Mouse (Mus musculus) right cerebral cortex, adult 2 months (tissue): ENCODE measurements around the gene Cachd1.

ENCODE experiments used
- DNase-seq, 2 experiments: peaks; one replicate each; pipeline ENCODE4 v3.0.0; 2021 to 2022; ENCODE audit warnings: low spot score in 2 of 2

The Cachd1 gene

DNA sequence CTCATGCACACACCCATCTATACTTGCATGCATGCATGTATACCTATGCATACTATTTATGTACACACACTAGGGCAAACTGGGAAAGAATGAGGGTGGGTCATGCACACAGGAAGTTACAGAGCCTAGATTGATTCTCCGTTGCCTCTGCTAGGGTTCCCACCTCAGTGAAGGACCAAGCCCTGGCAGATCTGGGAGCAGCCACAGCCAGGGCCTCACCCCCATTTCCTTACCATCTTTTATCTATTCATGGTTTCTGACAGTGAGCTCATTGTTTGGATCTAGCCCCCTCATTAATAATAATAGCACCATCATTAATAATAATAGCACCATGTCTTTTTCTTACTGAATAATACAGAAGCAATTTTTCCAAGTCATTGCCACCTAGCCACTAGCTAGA is 143.9 kb downstream of the Cachd1 start:
- DNase-seq = no peak

GRCm38 (mm10) chr4:100922816-100923554 is 146.5 kb downstream of the Cachd1 start:
- DNase-seq = no peak

- DNase-seq = no peak
Measured at GRCm38 (mm10) chr4:100923598-100923997, 147.1 kb downstream of the Cachd1 start.

DNA sequence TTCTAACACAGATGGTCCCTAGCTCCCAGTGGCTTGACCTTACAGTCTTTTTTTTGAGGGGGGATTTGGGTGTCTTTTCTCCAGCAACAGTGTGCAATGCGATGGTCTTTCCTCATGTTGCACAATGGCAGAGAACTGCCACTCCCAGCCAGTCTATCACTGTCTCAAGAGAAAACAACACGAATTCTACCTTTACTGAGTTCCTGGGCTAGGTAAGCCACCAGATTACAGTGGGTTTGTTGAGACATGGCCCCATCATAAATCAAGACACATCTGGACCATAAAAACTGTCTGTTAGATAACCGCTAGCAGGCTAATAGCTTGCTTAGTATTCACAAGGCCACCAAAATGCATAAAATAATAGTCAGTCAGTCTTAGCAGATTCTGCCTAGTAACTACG is 147.8 kb downstream of the Cachd1 start:
- DNase-seq = no peak

DNA sequence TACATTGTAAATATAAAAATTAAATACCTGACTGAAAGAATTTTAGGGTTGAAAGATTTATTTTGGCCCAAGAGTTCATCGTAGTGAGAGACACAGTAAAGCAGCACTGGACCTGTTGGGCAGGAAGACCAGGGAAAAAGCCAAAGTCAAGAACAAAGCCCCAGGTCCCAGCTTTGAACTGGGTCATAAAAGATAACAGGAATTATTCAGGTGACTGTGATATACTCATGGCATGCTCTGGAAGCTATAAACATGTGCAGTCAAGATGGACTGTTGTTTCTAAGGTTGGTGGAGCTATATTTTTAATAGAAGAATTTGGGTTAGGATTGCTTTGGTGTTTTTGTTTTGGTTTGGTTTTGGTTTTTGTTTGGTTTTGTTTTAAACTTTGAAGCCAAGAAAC is 148.7 kb downstream of the Cachd1 start:
- DNase-seq = no peak

DNA sequence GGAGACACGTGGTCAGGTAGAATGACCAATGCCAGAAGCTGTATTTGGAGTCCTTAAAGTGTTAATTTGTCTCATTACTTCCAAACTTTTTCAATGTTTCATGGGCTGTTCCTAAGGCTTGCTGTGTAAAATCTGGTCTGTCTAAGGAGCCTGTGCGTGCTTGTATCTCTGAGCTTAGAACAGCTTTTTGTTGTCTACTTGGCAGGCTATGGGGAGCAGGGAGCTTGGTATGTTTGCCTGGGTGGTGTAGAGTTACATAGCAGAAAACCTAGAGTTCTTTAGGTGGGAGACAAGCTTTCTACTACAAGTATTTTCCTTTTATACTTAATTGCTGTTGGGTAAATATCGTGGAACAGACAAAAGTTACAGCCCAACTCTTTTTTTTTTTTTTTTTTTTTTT is 150.1 kb downstream of the Cachd1 start:
- DNase-seq = no peak

- DNase-seq = no peak
Measured at GRCm38 (mm10) chr4:100927059-100927458, 150.6 kb downstream of the Cachd1 start.

- DNase-seq = no peak
Measured at GRCm38 (mm10) chr4:100943689-100944088, 167.2 kb downstream of the Cachd1 start.

- no peak for DNase-seq
Measured at GRCm38 (mm10) chr4:100944276-100944675, 167.8 kb downstream of the Cachd1 start.

GRCm38 (mm10) chr4:100945171-100945899 is 168.9 kb downstream of the Cachd1 start:
- DNase-seq = peak in 1 of 2 experiments; percentile 7

DNA sequence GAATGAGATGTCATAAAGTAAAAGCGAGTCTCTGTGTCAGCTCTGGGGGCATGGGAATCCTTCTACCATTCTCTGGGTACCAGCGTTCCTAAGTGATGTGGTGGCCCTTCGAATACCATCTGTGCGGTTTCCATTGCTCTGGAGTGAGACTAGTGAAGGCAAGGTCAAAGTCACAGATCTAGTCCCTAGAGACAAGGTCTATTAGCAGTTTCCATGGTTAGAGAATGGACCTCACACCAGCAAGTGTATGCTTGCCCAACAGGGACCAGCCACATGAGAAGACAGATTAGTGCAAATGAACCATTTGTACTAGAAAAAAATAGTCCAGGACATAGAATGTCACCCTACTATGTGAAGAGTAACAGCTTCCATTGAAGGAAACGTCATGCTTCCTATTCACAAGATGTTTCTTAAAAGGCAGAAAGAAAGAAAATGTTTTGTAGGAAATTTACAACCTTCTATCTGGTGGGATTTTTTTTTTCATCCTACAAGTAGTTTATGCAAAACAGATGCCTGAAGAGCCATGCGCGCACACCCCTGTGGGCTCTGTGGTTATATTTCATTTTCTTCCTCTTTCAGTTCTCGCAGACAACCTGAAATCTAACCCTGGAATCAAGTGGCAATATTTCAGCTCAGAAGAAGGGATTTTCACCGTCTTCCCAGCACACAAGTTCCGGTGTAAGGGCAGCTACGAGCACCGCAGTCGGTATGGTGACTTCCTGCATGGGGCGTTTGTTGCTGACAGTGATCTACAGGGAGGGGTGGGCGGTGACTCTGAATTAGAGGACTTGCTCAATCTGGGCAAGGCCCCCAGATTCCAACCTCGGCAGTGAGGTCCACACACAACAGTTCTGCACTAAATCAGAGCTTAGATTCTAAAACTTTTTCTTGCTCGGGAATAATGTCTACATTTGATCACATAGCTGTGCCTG is 172.3 kb downstream of the Cachd1 start:
- DNase-seq = no peak

- no peak for DNase-seq
Measured at GRCm38 (mm10) chr4:100950316-100950715, 173.8 kb downstream of the Cachd1 start.

GRCm38 (mm10) chr4:100951876-100952275 is 175.4 kb downstream of the Cachd1 start:
- no peak for DNase-seq

DNA sequence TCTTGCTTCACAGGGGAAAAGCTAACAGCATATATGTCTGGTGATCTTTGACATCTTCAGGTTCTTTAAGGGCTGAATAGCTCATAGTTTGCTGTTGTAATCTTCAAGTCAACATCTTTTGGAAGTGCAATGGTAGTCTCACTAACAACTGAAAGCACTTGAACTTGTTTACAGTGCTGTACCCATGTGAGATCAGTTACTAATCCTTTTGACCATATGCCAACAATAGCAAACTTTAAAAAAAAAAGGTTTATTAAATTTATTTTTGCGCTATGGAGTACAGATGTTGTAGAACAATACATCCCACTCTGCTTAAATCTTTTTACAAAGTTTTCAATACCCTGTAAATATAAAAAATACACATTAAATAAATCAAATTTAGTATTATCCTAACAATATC is 186.9 kb downstream of the Cachd1 start:
- DNase-seq = no peak

- DNase-seq = no peak
Measured at GRCm38 (mm10) chr4:100963796-100964195, 187.3 kb downstream of the Cachd1 start.

- DNase-seq = no peak
Measured at GRCm38 (mm10) chr4:100967703-100968392, 191.4 kb downstream of the Cachd1 start.

DNA sequence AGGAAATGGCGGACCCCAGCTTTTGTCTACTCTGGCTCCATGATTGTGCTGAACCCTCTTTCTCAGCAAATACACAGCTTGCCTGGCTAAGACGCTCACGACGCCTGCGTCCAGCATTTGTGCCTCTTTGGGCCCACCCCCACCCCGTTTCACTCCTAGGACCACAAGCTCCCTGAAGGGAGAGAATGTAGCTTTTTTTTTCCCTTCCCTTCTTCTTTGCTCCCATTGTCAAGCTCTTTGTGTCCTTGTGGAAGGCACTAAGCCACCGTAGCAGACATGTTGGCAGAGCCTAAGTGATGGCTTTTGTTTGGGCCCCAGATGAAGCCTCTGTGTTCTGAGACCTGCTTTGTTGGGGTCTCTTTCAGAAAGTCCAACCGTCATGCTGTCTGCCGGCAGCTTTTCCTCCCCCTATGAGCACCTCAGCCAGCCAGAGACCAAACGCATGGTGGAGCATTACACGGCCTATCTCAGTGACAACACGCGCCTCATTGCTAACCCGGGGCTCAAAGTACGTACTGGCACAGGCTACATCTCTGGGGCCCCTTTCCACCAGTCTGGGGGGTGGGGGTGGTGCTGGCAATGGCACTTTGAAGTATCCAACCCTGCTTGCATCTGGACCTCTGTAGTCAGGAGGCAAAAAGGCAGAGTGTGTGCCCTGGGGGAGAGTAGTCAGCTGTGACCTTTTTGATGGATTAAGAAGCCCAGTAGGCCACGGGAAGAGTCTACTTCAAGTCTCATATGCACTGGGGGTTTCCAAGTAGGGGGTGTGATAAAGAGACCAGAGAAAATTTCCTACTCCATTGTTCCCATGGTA is 197.4 kb downstream of the Cachd1 start:
- no peak for DNase-seq

GRCm38 (mm10) chr4:100974455-100975035 is 198.1 kb downstream of the Cachd1 start:
- DNase-seq = no peak

GRCm38 (mm10) chr4:100977522-100977921 is 201.0 kb downstream of the Cachd1 start:
- no peak for DNase-seq

GRCm38 (mm10) chr4:100987187-100987586 is 210.7 kb downstream of the Cachd1 start:
- no peak for DNase-seq
